Mouse (Mus musculus): Measurements from ENCODE around the gene Cerkl.

Gene Cerkl

GRCm38 (mm10) chr2:79309454-79310118 lies 147.0 kb downstream of the Cerkl start:
- DNase-seq: no peak

- no peak for DNase-seq
Observed at GRCm38 (mm10) chr2:79307549-79307948, 149.0 kb downstream of the Cerkl start.

- no peak for DNase-seq
Observed at GRCm38 (mm10) chr2:79302398-79302797, 154.2 kb downstream of the Cerkl start.

GRCm38 (mm10) chr2:79292431-79292830 lies 164.2 kb downstream of the Cerkl start:
- no peak for DNase-seq

- no peak for DNase-seq
Observed at GRCm38 (mm10) chr2:79291922-79292321, 164.7 kb downstream of the Cerkl start.

GRCm38 (mm10) chr2:79290149-79290548 lies 166.4 kb downstream of the Cerkl start:
- DNase-seq: no peak

- DNase-seq: no peak
Observed at GRCm38 (mm10) chr2:79284206-79284605, 172.4 kb downstream of the Cerkl start.
